Mouse (Mus musculus) hindbrain, embryonic 13.5 days (tissue): Measurements from ENCODE around the gene Slit2. TPM values are rescaled to one million over a fixed set of nuclear protein-coding genes. Genes with fewer than 3 reads are reported as not detected.

ENCODE experiments used
- ATAC-seq: fragments of 200-750 bp; cut with Nextera tagmentation; 2 replicates; pipeline ENCODE4 v1.8.0; 2017; ENCODE audit warnings: moderate TSS enrichment; ENCODE audit not compliant: low FRiP score
- H3K27ac ChIP-seq: fragments of 300-500 bp; sonication (generic); 2 replicates; pipeline ENCODE4 v1.5.1; 2015; ENCODE audit warnings: inconsistent platforms, mild to moderate bottlenecking, moderate library complexity
- H3K27me3 ChIP-seq: fragments of 300-500 bp; sonication (generic); 2 replicates; pipeline ENCODE4 v1.6.1; 2015; ENCODE audit warnings: mild to moderate bottlenecking, inconsistent platforms
- H3K36me3 ChIP-seq: fragments of 300-500 bp; sonication (generic); 2 replicates; pipeline ENCODE4 v1.6.1; 2015; ENCODE audit warnings: mild to moderate bottlenecking, inconsistent platforms
- H3K4me1 ChIP-seq: fragments of 300-500 bp; sonication (generic); replicated peaks from 2 replicates; pipeline ENCODE4 v1.6.1; 2015; ENCODE audit warnings: inconsistent platforms
- H3K4me2 ChIP-seq: fragments of 300-500 bp; sonication (generic); 2 replicates; pipeline ENCODE4 v1.6.1; 2015; ENCODE audit warnings: inconsistent platforms, mild to moderate bottlenecking, moderate library complexity
- H3K4me3 ChIP-seq: fragments of 300-500 bp; sonication (generic); 2 replicates; pipeline ENCODE4 v1.5.1; 2015; ENCODE audit warnings: mild to moderate bottlenecking, inconsistent platforms
- H3K9ac ChIP-seq: fragments of 300-500 bp; sonication (generic); 2 replicates; pipeline ENCODE4 v1.6.1; 2015; ENCODE audit warnings: mild to moderate bottlenecking, inconsistent platforms
- H3K9me3 ChIP-seq: fragments of 300-500 bp; sonication (generic); 2 replicates; pipeline ENCODE4 v1.6.1; 2016; ENCODE audit warnings: inconsistent platforms
- WGBS: fragments of 180-500 bp; shearing (Covaris S2); methylation state at CpG from one replicate; pipeline ENCODE4 v1.1.7; 2015; 5-methylcytosine and 5-hydroxymethylcytosine counted together
- polyA plus RNA-seq: library from polyadenylated mRNA; unstranded; fragments of >200 nt; fragmentation: Nextera tagmentation; extraction: Ambion mirVana; gene quantifications from 2 replicates; pipeline ENCODE4 v1.2.1, GENCODE M21; 2015

Slit2 gene
- polyA plus RNA-seq, 1 experiment from 2014 or later, result 41.8 TPM

- H3K4me3 ChIP-seq, result no peak overlapping the region
- H3K4me2 ChIP-seq, result no peak overlapping the region
- H3K27me3 ChIP-seq, result no peaks in the 10 kb centered on the region
- ATAC-seq, result no peak
- H3K9me3 ChIP-seq, result no peaks in the 10 kb centered on the region
- H3K36me3 ChIP-seq, result no peaks in the 10 kb centered on the region
- WGBS, result 82% methylated on average over 6 of the region's 6 CpGs
- H3K27ac ChIP-seq, result no peak overlapping the region
- H3K9ac ChIP-seq, result no peak overlapping the region
- no peaks in the 10 kb centered on the region for H3K4me1 ChIP-seq
These were observed 332.2 kb downstream of the Slit2 start for GRCm38 (mm10) chr5:48315057-48315602.

DNA sequence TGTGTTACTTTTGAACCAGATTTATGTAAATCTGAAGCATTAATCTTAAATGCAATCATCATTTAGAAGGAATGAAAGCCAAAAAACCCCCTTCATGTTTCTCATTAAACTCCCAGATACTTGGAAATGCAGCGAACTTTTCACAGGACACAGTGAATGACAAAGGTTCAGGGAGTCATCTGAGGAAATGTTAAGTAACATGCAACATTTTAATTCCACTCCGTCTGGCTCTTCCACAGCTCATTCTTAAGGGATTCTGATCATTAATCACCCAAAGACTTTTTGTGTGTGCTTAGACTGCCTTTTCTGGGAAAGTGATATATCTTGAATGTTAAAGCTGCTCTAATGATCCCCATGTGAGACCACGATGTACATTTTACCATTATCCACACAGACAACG is 337.7 kb downstream of the Slit2 start:
- ATAC-seq, result no peak
- WGBS, result 49% methylated on average over 4 of the region's 4 CpGs
- no peaks in the 10 kb centered on the region for H3K36me3 ChIP-seq
- H3K9me3 ChIP-seq, result no peaks in the 10 kb centered on the region
- no peaks in the 10 kb centered on the region for H3K27me3 ChIP-seq
- H3K4me2 ChIP-seq, result no peak overlapping the region
- no peak overlapping the region for H3K4me3 ChIP-seq
- no peaks in the 10 kb centered on the region for H3K4me1 ChIP-seq
- no peak overlapping the region for H3K27ac ChIP-seq
- H3K9ac ChIP-seq, result no peak overlapping the region

DNA sequence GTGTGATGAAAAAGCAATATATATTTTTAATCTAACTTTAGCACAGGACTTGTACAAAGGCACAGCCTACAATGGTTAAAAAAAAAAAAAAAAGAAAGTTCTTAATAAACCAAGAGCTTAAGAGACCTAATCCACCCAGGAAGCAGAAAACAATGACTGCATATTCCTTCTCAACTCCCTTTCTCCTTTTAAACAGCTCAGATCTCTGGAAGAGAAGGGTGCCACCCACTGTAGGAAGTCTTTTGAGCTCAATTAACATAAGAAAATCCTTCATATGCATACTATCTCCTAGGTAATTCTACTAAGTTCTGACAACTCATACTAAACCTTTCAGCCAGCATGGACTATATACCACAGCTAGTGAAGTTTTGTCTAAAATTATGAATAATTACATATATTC is 343.3 kb downstream of the Slit2 start:
- no peak overlapping the region for H3K9ac ChIP-seq
- H3K4me1 ChIP-seq, result no peaks in the 10 kb centered on the region
- no peaks in the 10 kb centered on the region for H3K9me3 ChIP-seq
- no peaks in the 10 kb centered on the region for H3K27me3 ChIP-seq
- no peak overlapping the region for H3K4me2 ChIP-seq
- ATAC-seq, result no peak
- no peak overlapping the region for H3K4me3 ChIP-seq
- no peak overlapping the region for H3K27ac ChIP-seq
- H3K36me3 ChIP-seq, result no peaks in the 10 kb centered on the region

DNA sequence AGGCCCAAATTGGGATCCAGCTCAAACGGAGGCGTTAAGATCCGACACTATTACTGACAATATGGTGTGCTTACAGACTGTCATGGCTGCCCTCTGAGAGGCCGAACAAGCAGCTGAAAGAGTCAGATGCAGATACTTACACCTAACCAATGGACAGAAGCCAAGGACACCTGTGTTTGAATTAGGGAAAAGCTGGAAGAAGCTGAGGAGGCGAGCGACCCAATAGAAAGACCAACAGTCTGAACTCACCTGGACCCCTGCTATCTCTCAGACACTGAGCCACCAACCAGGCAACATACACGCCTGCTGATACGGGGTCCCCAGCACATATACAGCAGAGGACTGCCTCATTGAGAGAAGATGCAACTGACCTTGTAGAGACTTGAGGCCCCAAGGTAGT is 344.7 kb downstream of the Slit2 start, which contains the start of gene 5730480H06Rik:
TSS of gene 5730480H06Rik (plus strand) at position 301 of the 400 bp plus-strand sequence.
- Histone ChIP-seq H3K36me3 (no peaks in the 10 kb centered on the region), H3K4me3 (no peak within 1 kb of the TSS), H3K9me3 (no peaks in the 10 kb centered on the region), H3K27ac (no peak within 1 kb of the TSS), H3K4me2 (no peak within 1 kb of the TSS), H3K27me3 (no peaks in the 10 kb centered on the region), H3K4me1 (no peaks in the 10 kb centered on the region), H3K9ac (no peak within 1 kb of the TSS)
- WGBS, result 95% methylated on average over 8 of the region's 8 CpGs
- ATAC-seq, result no peak

GRCm38 (mm10) chr5:48329751-48330150 is 346.8 kb downstream of the Slit2 start:
- H3K4me3 ChIP-seq, result no peak overlapping the region
- no peak overlapping the region for H3K27ac ChIP-seq
- WGBS, result 96% methylated on average over 2 of the region's 2 CpGs
- 0 out of 2 replicates have a peak, but pooled peaks cover 4% of the 10 kb centered on the region for H3K27me3 ChIP-seq
- no peaks in the 10 kb centered on the region for H3K9me3 ChIP-seq
- H3K4me2 ChIP-seq, result no peak overlapping the region
- H3K4me1 ChIP-seq, result peaks cover 9% of the 10 kb centered on the region
- no peak for ATAC-seq
- no peaks in the 10 kb centered on the region for H3K36me3 ChIP-seq
- no peak overlapping the region for H3K9ac ChIP-seq

DNA sequence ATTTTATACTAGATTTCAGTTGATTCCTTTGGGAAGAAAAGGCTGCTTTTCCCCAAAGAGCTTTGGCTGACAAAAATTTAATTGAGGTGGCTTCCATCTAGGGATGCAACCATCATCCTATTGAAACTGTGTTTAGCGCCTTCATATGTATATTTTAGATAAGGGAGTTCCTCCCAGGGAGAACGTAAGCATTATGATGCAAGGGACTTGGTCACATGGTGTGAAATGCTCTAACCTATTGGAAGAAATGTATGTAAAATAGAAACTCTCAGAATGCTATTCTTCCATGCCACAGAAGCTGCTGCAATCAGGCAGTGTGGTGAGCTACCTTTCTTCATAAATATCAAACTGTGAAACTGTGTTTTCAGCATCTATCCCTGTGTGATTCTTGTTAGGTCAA is 347.9 kb downstream of the Slit2 start:
- H3K4me2 ChIP-seq, result no peak overlapping the region
- no peak overlapping the region for H3K9ac ChIP-seq
- H3K4me3 ChIP-seq, result no peak overlapping the region
- H3K27ac ChIP-seq, result no peak overlapping the region
- no peaks in the 10 kb centered on the region for H3K36me3 ChIP-seq
- peaks cover 9% of the 10 kb centered on the region for H3K4me1 ChIP-seq
- ATAC-seq, result no peak
- H3K27me3 ChIP-seq, result 0 out of 2 replicates have a peak, but pooled peaks cover 4% of the 10 kb centered on the region
- 92% methylated on average over 2 of the region's 2 CpGs for WGBS
- no peaks in the 10 kb centered on the region for H3K9me3 ChIP-seq

- Histone ChIP-seq H3K9me3 (no peaks in the 10 kb centered on the region), H3K27ac (no peak overlapping the region), H3K36me3 (no peaks in the 10 kb centered on the region), H3K9ac (no peak overlapping the region), H3K4me2 (no peak overlapping the region), H3K4me1 (peaks cover 9% of the 10 kb centered on the region), H3K4me3 (no peak overlapping the region), H3K27me3 (0 out of 2 replicates have a peak, but pooled peaks cover 4% of the 10 kb centered on the region)
- 77% methylated on average over 5 of the region's 5 CpGs for WGBS
- no peak for ATAC-seq
These were observed 348.5 kb downstream of the Slit2 start for GRCm38 (mm10) chr5:48331441-48331840.

- no peaks in the 10 kb centered on the region for H3K9me3 ChIP-seq
- H3K27ac ChIP-seq, result no peak overlapping the region
- H3K4me1 ChIP-seq, result peaks cover 9% of the 10 kb centered on the region
- WGBS, result 84% methylated on average over 3 of the region's 3 CpGs
- H3K4me2 ChIP-seq, result no peak overlapping the region
- H3K9ac ChIP-seq, result no peak overlapping the region
- H3K27me3 ChIP-seq, result 0 out of 2 replicates have a peak, but pooled peaks cover 4% of the 10 kb centered on the region
- H3K36me3 ChIP-seq, result no peaks in the 10 kb centered on the region
- H3K4me3 ChIP-seq, result no peak overlapping the region
- no peak for ATAC-seq
These were observed 350.5 kb downstream of the Slit2 start for GRCm38 (mm10) chr5:48333407-48333806.

- 12% methylated on average over 9 of the region's 9 CpGs for WGBS
- 0 out of 2 replicates have a peak, but pooled peaks cover 4% of the 10 kb centered on the region for H3K27me3 ChIP-seq
- H3K9me3 ChIP-seq, result no peaks in the 10 kb centered on the region
- H3K9ac ChIP-seq, result no peak overlapping the region
- no peaks in the 10 kb centered on the region for H3K36me3 ChIP-seq
- no peak overlapping the region for H3K4me3 ChIP-seq
- H3K27ac ChIP-seq, result no peak overlapping the region
- peaks cover 9% of the 10 kb centered on the region for H3K4me1 ChIP-seq
- ATAC-seq, result no peak
- no peak overlapping the region for H3K4me2 ChIP-seq
These were observed 351.1 kb downstream of the Slit2 start for GRCm38 (mm10) chr5:48333884-48334513.

DNA sequence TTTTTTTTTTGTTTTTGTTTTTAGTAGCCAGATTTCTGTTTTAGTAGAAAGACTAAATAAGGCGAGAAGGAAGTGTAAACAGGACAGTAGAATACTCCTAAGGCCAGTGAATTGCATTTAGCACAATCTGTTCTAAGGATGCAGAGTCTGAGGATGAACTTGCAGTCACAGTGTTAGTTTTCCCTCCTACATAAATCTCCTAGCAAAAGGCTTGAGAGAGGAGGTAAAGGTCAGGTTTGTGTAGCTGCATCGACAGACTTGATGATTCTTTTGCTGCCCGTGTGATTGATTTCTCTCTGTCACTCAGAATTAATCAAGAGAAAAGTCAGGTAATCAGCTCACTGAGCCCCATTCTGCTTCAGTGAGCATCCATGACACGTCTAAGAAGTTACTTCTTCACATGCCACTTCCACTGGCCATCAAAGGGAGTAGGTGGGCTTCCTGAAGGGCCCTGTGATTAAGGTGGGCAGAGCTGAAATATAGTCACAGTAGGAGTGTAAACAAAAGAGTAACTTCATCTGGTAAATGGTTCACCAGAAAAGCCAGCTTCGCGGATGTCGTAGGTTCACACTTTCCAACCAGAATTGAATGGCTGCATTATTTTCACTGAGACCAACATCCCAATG is 358.0 kb downstream of the Slit2 start:
- Histone ChIP-seq H3K9me3 (no peaks in the 10 kb centered on the region), H3K4me1 (no peaks in the 10 kb centered on the region), H3K9ac (no peak overlapping the region), H3K4me3 (no peak overlapping the region), H3K4me2 (no peak overlapping the region), H3K36me3 (no peaks in the 10 kb centered on the region), H3K27ac (no peak overlapping the region), H3K27me3 (no peaks in the 10 kb centered on the region)
- ATAC-seq, result no peak
- WGBS, result 53% methylated on average over 7 of the region's 7 CpGs

DNA sequence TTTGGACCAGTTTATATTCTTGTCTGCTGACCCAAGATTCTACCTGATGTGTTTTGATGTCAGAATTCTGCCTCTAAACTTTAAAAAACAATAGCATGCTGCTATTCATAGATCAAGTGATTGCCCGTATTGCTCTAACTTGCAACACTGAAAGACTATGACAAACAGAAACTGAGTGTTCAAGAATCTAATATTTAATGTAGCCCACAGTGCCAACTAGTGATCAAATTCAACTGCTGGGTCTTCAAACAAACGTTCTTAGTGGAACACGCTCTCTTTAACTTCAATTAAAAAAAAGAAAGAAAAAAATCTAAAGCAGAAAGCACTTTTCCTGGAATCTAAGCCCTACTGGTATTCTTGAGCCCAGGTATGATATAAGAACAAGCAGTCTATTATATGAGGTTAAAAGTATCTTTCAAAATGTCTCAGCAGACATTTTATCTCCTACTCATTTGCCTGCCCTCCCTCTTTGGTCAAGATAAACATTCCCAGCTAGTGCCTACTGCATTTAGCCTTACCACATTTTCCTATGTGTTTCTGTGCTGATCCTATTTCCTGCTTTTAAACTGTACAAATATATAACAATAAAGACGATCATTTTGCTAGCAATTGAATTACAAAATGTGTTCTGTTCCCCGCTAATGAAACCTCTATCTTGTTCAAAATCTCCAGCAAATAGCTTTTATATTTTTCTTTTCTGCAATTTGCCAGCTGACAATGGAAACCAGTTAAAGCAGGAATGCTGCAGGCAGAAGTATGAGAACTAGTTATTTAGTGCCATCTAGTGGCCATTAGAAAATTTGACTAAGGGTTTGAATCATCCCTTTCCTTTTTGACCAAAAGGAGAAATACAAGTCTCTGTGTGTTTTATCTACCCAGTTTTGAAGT is 362.4 kb downstream of the Slit2 start:
- H3K4me2 ChIP-seq, result no peak overlapping the region
- H3K27ac ChIP-seq, result no peak overlapping the region
- no peaks in the 10 kb centered on the region for H3K9me3 ChIP-seq
- ATAC-seq, result peak; percentile 86
- H3K9ac ChIP-seq, result no peak overlapping the region
- H3K4me3 ChIP-seq, result no peak overlapping the region
- WGBS, result 58% methylated on average over 5 of the region's 5 CpGs
- no peaks in the 10 kb centered on the region for H3K36me3 ChIP-seq
- no peaks in the 10 kb centered on the region for H3K4me1 ChIP-seq
- no peaks in the 10 kb centered on the region for H3K27me3 ChIP-seq

DNA sequence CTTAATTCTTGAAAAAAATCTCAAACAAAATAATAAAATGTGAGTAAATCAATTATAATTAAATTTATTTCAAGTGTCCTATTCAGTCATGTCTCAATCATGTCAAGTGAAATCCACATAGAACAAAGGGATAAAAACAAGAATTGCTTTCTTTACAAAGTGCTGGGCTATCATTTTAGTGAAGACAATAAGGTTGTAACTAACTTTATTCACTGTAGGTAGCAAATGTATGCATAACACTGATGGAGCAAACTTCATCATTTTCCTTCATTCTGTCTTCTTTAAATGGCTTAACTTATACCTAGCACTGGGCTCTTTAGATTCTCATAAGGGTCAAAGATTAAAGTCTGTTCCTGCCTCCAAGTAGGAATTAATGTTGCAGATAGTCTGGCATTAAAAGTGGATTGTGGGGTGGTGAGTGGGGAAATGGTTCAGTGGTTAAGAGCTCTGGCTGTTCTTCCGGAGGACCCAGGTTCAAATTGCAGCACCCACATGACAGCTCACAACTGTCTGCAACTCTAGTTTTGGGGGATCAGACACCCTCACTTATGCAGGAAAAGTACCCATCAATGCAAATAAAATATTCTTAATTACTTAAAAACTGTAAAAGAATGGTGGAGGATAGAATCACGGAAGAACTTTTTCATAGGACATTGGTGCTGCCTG is 363.2 kb downstream of the Slit2 start:
- Histone ChIP-seq H3K27me3 (no peaks in the 10 kb centered on the region), H3K27ac (no peak overlapping the region), H3K9ac (no peak overlapping the region), H3K36me3 (no peaks in the 10 kb centered on the region), H3K4me1 (no peaks in the 10 kb centered on the region), H3K4me2 (no peak overlapping the region), H3K4me3 (no peak overlapping the region), H3K9me3 (no peaks in the 10 kb centered on the region)
- peak; percentile 55 for ATAC-seq
- 89% methylated on average over 2 of the region's 2 CpGs for WGBS
